Mouse (Mus musculus) erythroblast, embryonic 14.5 days (primary cell): ENCODE measurements around the gene Lrrc8c. TPM values are rescaled to one million over a fixed set of nuclear protein-coding genes. Genes with fewer than 3 reads are reported as not detected.

Experiments used
- H3K27me3 ChIP-seq: 2 replicates; pipeline ENCODE4 v1.6.1; 2012; ENCODE audit warnings: inconsistent platforms; ENCODE audit not compliant: control insufficient read depth
- H3K36me3 ChIP-seq: 2 replicates; pipeline ENCODE4 v1.6.1; 2012; ENCODE audit warnings: mild to moderate bottlenecking, inconsistent platforms; ENCODE audit not compliant: control insufficient read depth
- H3K4me1 ChIP-seq: 2 replicates; pipeline ENCODE4 v1.6.1; 2012; ENCODE audit warnings: inconsistent platforms; ENCODE audit not compliant: control insufficient read depth
- H3K4me3 ChIP-seq: replicated peaks from 2 replicates; pipeline ENCODE3; 2012; ENCODE audit warnings: moderate library complexity, mild to moderate bottlenecking, inconsistent platforms
- H3K9me3 ChIP-seq: 2 replicates; pipeline ENCODE4 v1.6.1; 2012; ENCODE audit warnings: low read length, inconsistent platforms, mixed read lengths; ENCODE audit not compliant: control insufficient read depth
- GATA1 ChIP-seq: IDR thresholded peaks from 2 replicates; pipeline ENCODE4 v1.6.1; 2012; ENCODE audit warnings: low read length, inconsistent platforms, mixed read lengths
- TAL1 ChIP-seq: IDR thresholded peaks from 3 replicates; pipeline ENCODE4 v1.6.1; 2012; ENCODE audit warnings: low read length, inconsistent platforms, mixed read lengths
- polyA plus RNA-seq: library from polyadenylated mRNA; stranded (reverse); fragments of >175 nt; gene quantifications from 2 replicates; pipeline ENCODE4 v1.2.3, GENCODE M21; 2012

Lrrc8c gene
- polyA plus RNA-seq, 1 experiment = 11.3 TPM

DNA sequence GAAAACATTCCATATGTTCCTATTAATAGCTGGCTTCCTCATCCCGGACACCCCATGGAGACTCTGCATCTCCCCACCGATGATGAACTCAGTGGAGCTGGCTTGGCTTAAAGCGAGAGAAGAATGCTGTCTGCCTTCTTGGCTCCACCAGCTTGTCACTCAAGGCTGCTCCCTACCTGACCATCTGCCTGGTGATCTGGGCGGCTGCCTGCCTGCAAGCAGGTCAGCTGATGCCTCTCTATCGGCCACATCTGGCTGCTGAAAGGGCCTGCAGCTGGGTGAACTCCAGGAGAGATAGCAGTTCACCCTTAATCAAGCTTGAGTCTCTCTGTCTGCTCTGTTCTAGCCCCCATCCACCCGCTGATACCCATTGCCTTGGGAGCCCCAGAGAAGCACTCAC lies 56.7 kb downstream of the Lrrc8c start:
- H3K27me3 ChIP-seq = no peaks in the 10 kb centered on the region
- peak; percentile 92 for TF ChIP-seq TAL1
- peak; percentile 96 for TF ChIP-seq GATA1
- peaks cover 81% of the 10 kb centered on the region for H3K36me3 ChIP-seq
- H3K4me1 ChIP-seq = peaks cover 86% of the 10 kb centered on the region
- no peaks in the 10 kb centered on the region for H3K9me3 ChIP-seq
- H3K4me3 ChIP-seq = peak overlapping the region; percentile 46

DNA sequence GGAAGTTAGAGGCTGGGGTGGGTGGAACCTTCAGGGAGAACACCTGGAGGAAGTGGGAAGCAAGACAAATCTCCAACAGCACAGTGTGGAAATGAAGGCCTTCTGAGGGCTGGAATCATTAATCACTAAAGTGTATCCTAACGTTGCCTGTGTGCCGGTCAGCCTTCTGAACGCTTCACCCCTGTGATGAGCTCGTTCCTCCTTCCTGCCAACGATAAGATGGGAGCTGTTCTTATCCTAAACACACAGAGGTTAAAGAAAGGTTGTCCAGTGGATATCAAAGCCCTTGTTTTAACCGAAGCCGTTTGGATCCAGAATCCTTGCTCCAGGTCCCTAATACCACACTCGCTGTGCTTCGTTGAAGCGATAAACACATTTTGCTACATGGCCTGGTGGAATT lies 61.7 kb downstream of the Lrrc8c start:
- TF ChIP-seq GATA1 (no peak), TAL1 (no peak)
- Histone ChIP-seq H3K36me3 (peaks cover 91% of the 10 kb centered on the region), H3K9me3 (no peaks in the 10 kb centered on the region), H3K27me3 (no peaks in the 10 kb centered on the region), H3K4me3 (no peak overlapping the region), H3K4me1 (peaks cover 66% of the 10 kb centered on the region)

DNA sequence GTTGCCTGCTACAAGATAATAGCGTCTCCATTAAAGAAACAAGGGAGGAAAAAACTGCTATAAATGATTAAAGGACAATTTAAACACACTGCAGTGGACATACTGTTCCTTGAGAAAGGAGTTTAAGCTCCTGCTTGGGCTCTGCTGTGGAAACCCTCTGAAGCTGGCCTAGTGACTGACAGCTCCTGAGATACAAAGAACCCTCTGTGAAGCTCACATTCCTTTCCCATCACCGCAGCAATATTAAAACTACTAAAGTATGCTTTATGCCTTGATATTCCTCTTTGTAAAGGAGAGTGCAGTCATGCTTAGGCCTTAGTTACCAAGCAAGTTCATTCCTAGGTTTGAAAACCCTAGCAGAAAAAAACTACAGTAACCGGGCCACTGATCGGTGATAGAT lies 66.7 kb downstream of the Lrrc8c start:
- no peak for TF ChIP-seq GATA1
- TF ChIP-seq TAL1 = no peak
- no peaks in the 10 kb centered on the region for H3K9me3 ChIP-seq
- H3K36me3 ChIP-seq = peaks cover 95% of the 10 kb centered on the region

GRCm38 (mm10) chr5:105586655-105587054 lies 67.5 kb downstream of the Lrrc8c start:
- no peaks in the 10 kb centered on the region for H3K9me3 ChIP-seq
- TF ChIP-seq TAL1 (no peak), GATA1 (no peak)
- H3K27me3 ChIP-seq = no peaks in the 10 kb centered on the region
- peaks cover 21% of the 10 kb centered on the region for H3K4me1 ChIP-seq
- peaks cover 95% of the 10 kb centered on the region for H3K36me3 ChIP-seq
- H3K4me3 ChIP-seq = no peak overlapping the region

More for the DNA sequence above, 66.7 kb downstream of the Lrrc8c start:
- Histone ChIP-seq H3K4me3 (no peak overlapping the region), H3K27me3 (no peaks in the 10 kb centered on the region), H3K4me1 (peaks cover 25% of the 10 kb centered on the region)

GRCm38 (mm10) chr5:105587471-105587870 lies 68.3 kb downstream of the Lrrc8c start:
- Histone ChIP-seq H3K27me3 (no peaks in the 10 kb centered on the region), H3K4me1 (peaks cover 19% of the 10 kb centered on the region), H3K36me3 (peaks cover 94% of the 10 kb centered on the region), H3K9me3 (no peaks in the 10 kb centered on the region), H3K4me3 (no peak overlapping the region)
- TF ChIP-seq TAL1 = no peak
- TF ChIP-seq GATA1 = no peak

GRCm38 (mm10) chr5:105588683-105589082 lies 69.5 kb downstream of the Lrrc8c start:
- Histone ChIP-seq H3K27me3 (no peaks in the 10 kb centered on the region), H3K9me3 (no peaks in the 10 kb centered on the region), H3K36me3 (peaks cover 88% of the 10 kb centered on the region), H3K4me1 (peaks cover 16% of the 10 kb centered on the region), H3K4me3 (no peak overlapping the region)
- TF ChIP-seq GATA1 (no peak), TAL1 (no peak)

- Histone ChIP-seq H3K9me3 (no peaks in the 10 kb centered on the region), H3K4me3 (no peak overlapping the region), H3K4me1 (peaks cover 14% of the 10 kb centered on the region), H3K27me3 (no peaks in the 10 kb centered on the region), H3K36me3 (peaks cover 83% of the 10 kb centered on the region)
- TF ChIP-seq GATA1 = no peak
- no peak for TF ChIP-seq TAL1
Observed at GRCm38 (mm10) chr5:105589119-105589518, 69.9 kb downstream of the Lrrc8c start.

DNA sequence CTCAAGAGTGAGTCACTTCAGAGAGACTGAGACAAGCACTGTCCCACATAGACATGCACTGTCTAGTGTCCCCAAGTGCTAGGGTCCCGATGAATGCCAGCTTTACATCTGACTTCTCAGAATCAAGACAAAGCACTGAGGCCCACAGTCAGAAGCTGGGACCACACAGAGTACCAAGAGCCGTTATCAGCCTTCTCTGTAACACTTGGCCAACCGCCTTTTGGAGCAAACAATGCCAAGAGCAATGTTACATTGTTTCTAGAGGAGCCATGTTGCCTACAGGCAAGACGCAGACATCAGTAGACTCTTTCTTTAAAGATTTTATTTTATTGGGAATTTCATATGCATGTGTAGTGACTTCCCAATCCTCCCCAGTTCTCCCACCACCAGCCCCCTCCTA lies 73.2 kb downstream of the Lrrc8c start:
- Histone ChIP-seq H3K4me3 (no peak overlapping the region), H3K27me3 (no peaks in the 10 kb centered on the region), H3K9me3 (no peaks in the 10 kb centered on the region), H3K4me1 (peaks cover 2% of the 10 kb centered on the region), H3K36me3 (peaks cover 69% of the 10 kb centered on the region)
- TF ChIP-seq GATA1 (no peak), TAL1 (no peak)

DNA sequence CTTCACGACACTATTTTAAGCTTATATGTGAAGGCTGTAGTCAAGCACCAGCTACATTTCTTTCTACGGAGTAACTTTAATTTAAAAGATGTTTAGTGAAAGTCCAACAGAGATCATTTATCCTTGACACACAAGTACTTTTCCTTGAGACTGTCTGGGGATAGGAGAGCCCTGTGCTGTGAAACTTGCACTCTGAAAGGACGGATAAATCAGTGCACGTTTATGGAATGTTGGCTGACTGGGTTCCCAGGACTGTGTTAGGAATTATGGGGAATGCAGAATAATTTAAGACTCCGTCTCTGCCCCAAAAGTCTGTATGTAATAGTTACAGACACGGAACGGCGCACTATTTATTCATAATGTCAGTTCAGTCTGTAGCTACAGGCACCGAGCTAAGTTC lies 74.4 kb downstream of the Lrrc8c start:
- Histone ChIP-seq H3K9me3 (no peaks in the 10 kb centered on the region), H3K4me1 (peaks cover 5% of the 10 kb centered on the region), H3K27me3 (no peaks in the 10 kb centered on the region), H3K36me3 (peaks cover 64% of the 10 kb centered on the region), H3K4me3 (no peak overlapping the region)
- TF ChIP-seq GATA1 (no peak), TAL1 (no peak)

DNA sequence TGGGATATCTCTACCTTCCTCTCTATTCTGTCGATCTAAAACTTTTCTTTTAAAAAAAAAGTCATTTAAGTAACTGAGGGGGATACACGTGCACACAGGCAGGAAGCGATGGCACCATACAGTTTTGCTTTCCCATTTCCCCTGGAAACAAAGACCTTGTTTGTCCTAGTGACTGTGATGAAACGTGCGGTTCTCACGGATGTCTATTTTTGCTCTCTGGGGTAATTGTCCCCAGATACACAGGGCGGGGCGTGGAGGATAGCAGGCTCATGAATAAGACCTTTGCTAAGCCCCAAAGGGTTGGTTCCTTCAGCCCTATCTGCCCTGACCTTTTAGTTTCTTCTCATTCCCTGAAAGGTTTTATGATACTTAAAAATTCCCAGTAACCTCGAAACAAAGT lies 79.7 kb downstream of the Lrrc8c start:
- H3K36me3 ChIP-seq = peaks cover 35% of the 10 kb centered on the region
- no peaks in the 10 kb centered on the region for H3K9me3 ChIP-seq
- no peaks in the 10 kb centered on the region for H3K27me3 ChIP-seq
- H3K4me3 ChIP-seq = no peak overlapping the region
- peaks cover 12% of the 10 kb centered on the region for H3K4me1 ChIP-seq
- TF ChIP-seq GATA1 (no peak), TAL1 (no peak)
